Mouse (Mus musculus) MEL (cell line): ENCODE results near the gene Hvcn1. TPM values are rescaled to one million over a fixed set of nuclear protein-coding genes. Genes with fewer than 3 reads are reported as not detected.

Experiments used
- DNase-seq: peaks from one replicate; pipeline ENCODE4 v3.0.0; 2011; ENCODE audit warnings: low read depth, low spot score
- H3K27ac ChIP-seq: 2 replicates; pipeline ENCODE4 v1.5.1; 2012; ENCODE audit warnings: low read depth, mild to moderate bottlenecking, control low read depth, low read length, moderate library complexity; ENCODE audit not compliant: control insufficient read depth
- H3K27me3 ChIP-seq, 2 experiments: fragments of 150-350 bp in 1 of 2; sonication (generic) in 1 of 2; 2 replicates each; pipeline ENCODE4 v1.6.1; 2012; ENCODE audit warnings: low read length in 2 of 2, mild to moderate bottlenecking in 2 of 2, improper control_type of control experiment in 1 of 2, moderate library complexity in 1 of 2; ENCODE audit not compliant: insufficient read depth in 2 of 2, control insufficient read depth in 1 of 2
- H3K36me3 ChIP-seq, 2 experiments: 2 replicates each; pipeline ENCODE4 v1.6.1; 2012 to 2014; ENCODE audit warnings: low read length in 2 of 2, improper control_type of control experiment in 1 of 2, inconsistent platforms in 1 of 2, mild to moderate bottlenecking in 1 of 2; ENCODE audit not compliant: insufficient read depth in 2 of 2, control insufficient read depth in 1 of 2
- H3K4me1 ChIP-seq, 2 experiments: fragments of 150-350 bp in 1 of 2; sonication (generic) in 1 of 2; 2 replicates each; pipeline ENCODE4 v1.6.1; 2012; ENCODE audit warnings: low read length in 2 of 2, improper control_type of control experiment in 1 of 2, mild to moderate bottlenecking in 1 of 2; ENCODE audit not compliant: insufficient read depth in 2 of 2, control insufficient read depth in 1 of 2
- H3K4me3 ChIP-seq, 2 experiments: fragments of 150-350 bp in 1 of 2; sonication (generic) in 1 of 2; 2 replicates each; pipeline ENCODE4 v1.5.1; 2012; ENCODE audit warnings: low read depth in 2 of 2, low read length in 2 of 2, mild to moderate bottlenecking in 2 of 2, moderate library complexity in 2 of 2, control low read depth in 1 of 2, improper control_type of control experiment in 1 of 2; ENCODE audit not compliant: control insufficient read depth in 1 of 2, insufficient read depth in 1 of 2
- H3K79me2 ChIP-seq: 2 replicates; pipeline ENCODE4 v1.6.1; 2012; ENCODE audit warnings: mild to moderate bottlenecking, low read length, moderate library complexity; ENCODE audit not compliant: control insufficient read depth, poor library complexity, insufficient read depth
- H3K9ac ChIP-seq: 2 replicates; pipeline ENCODE4 v1.6.1; 2012; ENCODE audit warnings: low read depth, mild to moderate bottlenecking, control low read depth, low read length, moderate library complexity; ENCODE audit not compliant: control insufficient read depth, poor library complexity, severe bottlenecking
- H3K9me3 ChIP-seq: fragments of 150-350 bp; sonication (generic); replicated peaks from 2 replicates; pipeline ENCODE4 v1.6.1; 2012; ENCODE audit warnings: mild to moderate bottlenecking, low read length, improper control_type of control experiment, moderate library complexity; ENCODE audit not compliant: insufficient read depth
- BHLHE40 ChIP-seq: IDR thresholded peaks from 2 replicates; pipeline ENCODE4 v1.6.1; 2012; ENCODE audit warnings: low read depth, mild to moderate bottlenecking, inconsistent platforms, low read length, improper control_type of control experiment, borderline replicate concordance
- CHD1 ChIP-seq: IDR thresholded peaks from 2 replicates; pipeline ENCODE4 v1.6.1; 2012; ENCODE audit warnings: low read depth, mild to moderate bottlenecking, inconsistent platforms, low read length, improper control_type of control experiment
- CTCF ChIP-seq, 3 experiments: IDR thresholded peaks in 2 of 3; conservative IDR thresholded peaks in 1 of 3; 2 replicates each; pipeline ENCODE4 v1.5.1; 2011 to 2012; ENCODE audit warnings: low read length in 3 of 3, low read depth in 2 of 3, mild to moderate bottlenecking in 2 of 3, improper control_type of control experiment in 1 of 3, inconsistent platforms in 1 of 3, mixed read lengths in 1 of 3, moderate library complexity in 1 of 3; ENCODE audit not compliant: control insufficient read depth in 1 of 3, insufficient read depth in 1 of 3, poor library complexity in 1 of 3, severe bottlenecking in 1 of 3
- ELF1 ChIP-seq: IDR thresholded peaks from 2 replicates; pipeline ENCODE4 v1.6.1; 2014; ENCODE audit warnings: low read depth, mild to moderate bottlenecking, inconsistent platforms, low read length, improper control_type of control experiment, moderate library complexity
- EP300 ChIP-seq, 2 experiments: IDR thresholded peaks; 2 replicates each; pipeline ENCODE4 v1.6.1; 2011; ENCODE audit warnings: improper control_type of control experiment in 2 of 2, low read length in 2 of 2, low read depth in 1 of 2, mild to moderate bottlenecking in 1 of 2
- ETS1 ChIP-seq: IDR thresholded peaks from 2 replicates; pipeline ENCODE4 v1.6.1; 2012; ENCODE audit warnings: low read depth, mild to moderate bottlenecking, inconsistent platforms, low read length, improper control_type of control experiment, moderate library complexity
- GABPA ChIP-seq: IDR thresholded peaks from 2 replicates; pipeline ENCODE4 v1.6.1; 2012; ENCODE audit warnings: low read depth, mild to moderate bottlenecking, inconsistent platforms, low read length, improper control_type of control experiment, moderate library complexity
- GATA1 ChIP-seq: IDR thresholded peaks from 2 replicates; pipeline ENCODE4 v1.6.1; 2011; ENCODE audit warnings: low read depth, low read length, improper control_type of control experiment
- KAT2A ChIP-seq: conservative IDR thresholded peaks from 2 replicates; pipeline ENCODE4 v1.6.1; 2012; ENCODE audit warnings: low read depth, low read length, improper control_type of control experiment, inconsistent platforms
- MAFK ChIP-seq: IDR thresholded peaks from 2 replicates; pipeline ENCODE4 v1.6.1; 2011; ENCODE audit warnings: low read depth, mild to moderate bottlenecking, low read length, improper control_type of control experiment, borderline replicate concordance
- MAZ ChIP-seq: IDR thresholded peaks from 2 replicates; pipeline ENCODE4 v1.6.1; 2012; ENCODE audit warnings: low read depth, mild to moderate bottlenecking, inconsistent platforms, low read length, improper control_type of control experiment
- MXI1 ChIP-seq: IDR thresholded peaks from 2 replicates; pipeline ENCODE4 v1.6.1; 2011; ENCODE audit warnings: mild to moderate bottlenecking, low read depth, low read length, improper control_type of control experiment
- MYB ChIP-seq: IDR thresholded peaks from 2 replicates; pipeline ENCODE4 v1.6.1; 2011; ENCODE audit warnings: mild to moderate bottlenecking, low read depth, low read length, improper control_type of control experiment
- NELFE ChIP-seq: IDR thresholded peaks from 2 replicates; pipeline ENCODE4 v1.6.1; 2011; ENCODE audit warnings: low read depth, low read length, improper control_type of control experiment
- POLR2AphosphoS2 ChIP-seq: IDR thresholded peaks from 2 replicates; pipeline ENCODE4 v1.6.1; 2011; ENCODE audit warnings: low read length, improper control_type of control experiment
- SIN3A ChIP-seq: IDR thresholded peaks from 2 replicates; pipeline ENCODE4 v1.6.1; 2012; ENCODE audit warnings: low read length, improper control_type of control experiment, inconsistent platforms
- TBP ChIP-seq: IDR thresholded peaks from 2 replicates; pipeline ENCODE4 v1.8.0; 2011; ENCODE audit warnings: low read depth, low read length, improper control_type of control experiment
- TCF12 ChIP-seq: IDR thresholded peaks from 2 replicates; pipeline ENCODE4 v1.6.1; 2014; ENCODE audit warnings: low read depth, mild to moderate bottlenecking, inconsistent platforms, low read length, improper control_type of control experiment, moderate library complexity
- USF2 ChIP-seq, 2 experiments: IDR thresholded peaks; 2 replicates each; pipeline ENCODE4 v1.6.1; 2011 to 2012; ENCODE audit warnings: improper control_type of control experiment in 2 of 2, low read length in 2 of 2, borderline replicate concordance in 1 of 2, inconsistent platforms in 1 of 2, low read depth in 1 of 2, mild to moderate bottlenecking in 1 of 2; ENCODE audit not compliant: insufficient read depth in 1 of 2
- ZNF384 ChIP-seq: IDR thresholded peaks from 2 replicates; pipeline ENCODE4 v1.6.1; 2012; ENCODE audit warnings: low read depth, mild to moderate bottlenecking, inconsistent platforms, low read length, improper control_type of control experiment
- polyA plus RNA-seq, 2 experiments: library from polyadenylated mRNA; stranded (reverse) in 1 of 2; unstranded in 1 of 2; fragments of >175 nt in 1 of 2; fragments of >200 nt in 1 of 2; gene quantifications; 2 replicates each; pipeline versions ENCODE4 v1.2.1 to v1.2.4; 2012; ENCODE audit warnings: low replicate concordance in 2 of 2, low read depth in 1 of 2; ENCODE audit not compliant: insufficient read length in 2 of 2, insufficient read depth in 1 of 2, missing spikeins in 1 of 2
- total RNA-seq: library from RNA; depleted of rRNA; stranded (reverse); fragments of 300-350 nt; gene quantifications from 2 replicates; pipeline ENCODE4 v1.2.3, GENCODE M21; 2012

Gene Hvcn1
- total and polyA plus RNA-seq, 3 experiments, result 8.4 to 13.5 TPM; not detected in 1

- no peak for DNase-seq
- H3K27me3 ChIP-seq, result no peaks in the 10 kb centered on the region
- no peak overlapping the region for H3K4me3 ChIP-seq
- no peaks in the 10 kb centered on the region for H3K4me1 ChIP-seq
- H3K9ac ChIP-seq, result no peak overlapping the region
- TF ChIP-seq CHD1 (no peak), MXI1 (no peak), ZNF384 (no peak), POLR2AphosphoS2 (no peak), SIN3A (no peak), KAT2A (no peak), ELF1 (no peak), USF2 (IDR thresholded peaks at IDR 0.05; ENCODE audit: borderline replicate concordance in 1 of 2, insufficient read depth in 1 of 2, low read depth in 1 of 2, low read length in 2 of 2) (no peak), EP300 (IDR thresholded peaks at IDR 0.05; ENCODE audit: low read depth in 1 of 2, low read length in 2 of 2) (no peak), MAZ (no peak), GATA1 (no peak)
- H3K79me2 ChIP-seq, result no peaks in the 10 kb centered on the region
- no peak overlapping the region for H3K27ac ChIP-seq
- H3K36me3 ChIP-seq, result no peaks in the 10 kb centered on the region
- H3K9me3 ChIP-seq, result no peaks in the 10 kb centered on the region
Measured at GRCm38 (mm10) chr5:122242521-122243123, 36.0 kb downstream of the Hvcn1 start.

- TF ChIP-seq BHLHE40 (no peak), TCF12 (no peak), MAZ (no peak), GABPA (no peak), TBP (no peak), MYB (no peak), NELFE (no peak), MXI1 (no peak), USF2 (IDR thresholded peaks at IDR 0.05; ENCODE audit: borderline replicate concordance in 1 of 2, insufficient read depth in 1 of 2, low read depth in 1 of 2, low read length in 2 of 2) (no peak), CTCF (IDR thresholded peaks at IDR 0.05 in 2 of 3, conservative IDR thresholded peaks at IDR 0.05 in 1 of 3; ENCODE audit: control insufficient read depth in 1 of 3, insufficient read depth in 1 of 3, low read depth in 2 of 3, low read length in 3 of 3, poor library complexity in 1 of 3, severe bottlenecking in 1 of 3) (no peak), ETS1 (no peak), MAFK (no peak), CHD1 (no peak), GATA1 (no peak), SIN3A (no peak)
- Histone ChIP-seq H3K36me3 (no peaks in the 10 kb centered on the region), H3K4me3 (no peak overlapping the region)
Measured at GRCm38 (mm10) chr5:122243781-122244523, 37.3 kb downstream of the Hvcn1 start.

More at GRCm38 (mm10) chr5:122243781-122244523, 37.3 kb downstream of the Hvcn1 start:
- Histone ChIP-seq H3K27me3 (no peaks in the 10 kb centered on the region), H3K4me1 (no peaks in the 10 kb centered on the region), H3K9ac (no peak overlapping the region), H3K79me2 (no peaks in the 10 kb centered on the region), H3K9me3 (no peaks in the 10 kb centered on the region), H3K27ac (no peak overlapping the region)
- no peak for DNase-seq
